Mouse (Mus musculus) MEL (cell line): ENCODE data around the gene Zscan10. TPM values are rescaled to one million over a fixed set of nuclear protein-coding genes. Genes with fewer than 3 reads are reported as not detected.
A peak's percentile ranks its signal among the peaks of the same experiment; 100 is the strongest.

ENCODE experiments used
- DNase-seq: peaks from one replicate; pipeline ENCODE4 v3.0.0; 2011; ENCODE audit warnings: low read depth, low spot score
- H3K27ac ChIP-seq: 2 replicates; pipeline ENCODE4 v1.5.1; 2012; ENCODE audit warnings: low read depth, mild to moderate bottlenecking, control low read depth, low read length, moderate library complexity; ENCODE audit not compliant: control insufficient read depth
- H3K27me3 ChIP-seq, 2 experiments: fragments of 150-350 bp in 1 of 2; sonication (generic) in 1 of 2; 2 replicates each; pipeline ENCODE4 v1.6.1; 2012; ENCODE audit warnings: low read length in 2 of 2, mild to moderate bottlenecking in 2 of 2, improper control_type of control experiment in 1 of 2, moderate library complexity in 1 of 2; ENCODE audit not compliant: insufficient read depth in 2 of 2, control insufficient read depth in 1 of 2
- H3K36me3 ChIP-seq, 2 experiments: 2 replicates each; pipeline ENCODE4 v1.6.1; 2012 to 2014; ENCODE audit warnings: low read length in 2 of 2, improper control_type of control experiment in 1 of 2, inconsistent platforms in 1 of 2, mild to moderate bottlenecking in 1 of 2; ENCODE audit not compliant: insufficient read depth in 2 of 2, control insufficient read depth in 1 of 2
- H3K4me1 ChIP-seq, 2 experiments: fragments of 150-350 bp in 1 of 2; sonication (generic) in 1 of 2; 2 replicates each; pipeline ENCODE4 v1.6.1; 2012; ENCODE audit warnings: low read length in 2 of 2, improper control_type of control experiment in 1 of 2, mild to moderate bottlenecking in 1 of 2; ENCODE audit not compliant: insufficient read depth in 2 of 2, control insufficient read depth in 1 of 2
- H3K4me3 ChIP-seq, 2 experiments: fragments of 150-350 bp in 1 of 2; sonication (generic) in 1 of 2; 2 replicates each; pipeline ENCODE4 v1.5.1; 2012; ENCODE audit warnings: low read depth in 2 of 2, low read length in 2 of 2, mild to moderate bottlenecking in 2 of 2, moderate library complexity in 2 of 2, control low read depth in 1 of 2, improper control_type of control experiment in 1 of 2; ENCODE audit not compliant: control insufficient read depth in 1 of 2, insufficient read depth in 1 of 2
- H3K79me2 ChIP-seq: 2 replicates; pipeline ENCODE4 v1.6.1; 2012; ENCODE audit warnings: mild to moderate bottlenecking, low read length, moderate library complexity; ENCODE audit not compliant: control insufficient read depth, poor library complexity, insufficient read depth
- H3K9ac ChIP-seq: 2 replicates; pipeline ENCODE4 v1.6.1; 2012; ENCODE audit warnings: low read depth, mild to moderate bottlenecking, control low read depth, low read length, moderate library complexity; ENCODE audit not compliant: control insufficient read depth, poor library complexity, severe bottlenecking
- H3K9me3 ChIP-seq: fragments of 150-350 bp; sonication (generic); replicated peaks from 2 replicates; pipeline ENCODE4 v1.6.1; 2012; ENCODE audit warnings: mild to moderate bottlenecking, low read length, improper control_type of control experiment, moderate library complexity; ENCODE audit not compliant: insufficient read depth
- BHLHE40 ChIP-seq: IDR thresholded peaks from 2 replicates; pipeline ENCODE4 v1.6.1; 2012; ENCODE audit warnings: low read depth, mild to moderate bottlenecking, inconsistent platforms, low read length, improper control_type of control experiment, borderline replicate concordance
- CTCF ChIP-seq, 3 experiments: IDR thresholded peaks in 2 of 3; conservative IDR thresholded peaks in 1 of 3; 2 replicates each; pipeline ENCODE4 v1.5.1; 2011 to 2012; ENCODE audit warnings: low read length in 3 of 3, low read depth in 2 of 3, mild to moderate bottlenecking in 2 of 3, improper control_type of control experiment in 1 of 3, inconsistent platforms in 1 of 3, mixed read lengths in 1 of 3, moderate library complexity in 1 of 3; ENCODE audit not compliant: control insufficient read depth in 1 of 3, insufficient read depth in 1 of 3, poor library complexity in 1 of 3, severe bottlenecking in 1 of 3
- E2F4 ChIP-seq: IDR thresholded peaks from 2 replicates; pipeline ENCODE4 v1.6.1; 2011; ENCODE audit warnings: low read depth, low read length, improper control_type of control experiment, borderline replicate concordance
- EP300 ChIP-seq, 2 experiments: IDR thresholded peaks; 2 replicates each; pipeline ENCODE4 v1.6.1; 2011; ENCODE audit warnings: improper control_type of control experiment in 2 of 2, low read length in 2 of 2, low read depth in 1 of 2, mild to moderate bottlenecking in 1 of 2
- ETS1 ChIP-seq: IDR thresholded peaks from 2 replicates; pipeline ENCODE4 v1.6.1; 2012; ENCODE audit warnings: low read depth, mild to moderate bottlenecking, inconsistent platforms, low read length, improper control_type of control experiment, moderate library complexity
- GABPA ChIP-seq: IDR thresholded peaks from 2 replicates; pipeline ENCODE4 v1.6.1; 2012; ENCODE audit warnings: low read depth, mild to moderate bottlenecking, inconsistent platforms, low read length, improper control_type of control experiment, moderate library complexity
- HCFC1 ChIP-seq: IDR thresholded peaks from 2 replicates; pipeline ENCODE4 v1.6.1; 2012; ENCODE audit warnings: low read depth, mild to moderate bottlenecking, inconsistent platforms, low read length, improper control_type of control experiment, moderate library complexity
- JUND ChIP-seq: IDR thresholded peaks from 2 replicates; pipeline ENCODE4 v1.6.1; 2011; ENCODE audit warnings: low read depth, mild to moderate bottlenecking, improper control_type of control experiment, low read length
- MAFK ChIP-seq: IDR thresholded peaks from 2 replicates; pipeline ENCODE4 v1.6.1; 2011; ENCODE audit warnings: low read depth, mild to moderate bottlenecking, low read length, improper control_type of control experiment, borderline replicate concordance
- MAX ChIP-seq: IDR thresholded peaks from 2 replicates; pipeline ENCODE4 v1.6.1; 2011; ENCODE audit warnings: low read length, improper control_type of control experiment
- MAZ ChIP-seq: IDR thresholded peaks from 2 replicates; pipeline ENCODE4 v1.6.1; 2012; ENCODE audit warnings: low read depth, mild to moderate bottlenecking, inconsistent platforms, low read length, improper control_type of control experiment
- MEF2A ChIP-seq: IDR thresholded peaks from 2 replicates; pipeline ENCODE4 v1.6.1; 2014; ENCODE audit warnings: low read depth, mild to moderate bottlenecking, inconsistent platforms, low read length, improper control_type of control experiment; ENCODE audit not compliant: poor library complexity, insufficient replicate concordance, severe bottlenecking; ENCODE audit errors: extremely low read depth
- MXI1 ChIP-seq: IDR thresholded peaks from 2 replicates; pipeline ENCODE4 v1.6.1; 2011; ENCODE audit warnings: mild to moderate bottlenecking, low read depth, low read length, improper control_type of control experiment
- MYB ChIP-seq: IDR thresholded peaks from 2 replicates; pipeline ENCODE4 v1.6.1; 2011; ENCODE audit warnings: mild to moderate bottlenecking, low read depth, low read length, improper control_type of control experiment
- MYC ChIP-seq: IDR thresholded peaks from 2 replicates; pipeline ENCODE4 v1.6.1; 2011; ENCODE audit warnings: low read depth, mild to moderate bottlenecking, low read length, improper control_type of control experiment, moderate library complexity
- NELFE ChIP-seq: IDR thresholded peaks from 2 replicates; pipeline ENCODE4 v1.6.1; 2011; ENCODE audit warnings: low read depth, low read length, improper control_type of control experiment
- NRF1 ChIP-seq: IDR thresholded peaks from 2 replicates; pipeline ENCODE4 v1.6.1; 2014; ENCODE audit warnings: low read depth, mild to moderate bottlenecking, inconsistent platforms, low read length, improper control_type of control experiment, moderate library complexity; ENCODE audit not compliant: poor library complexity, insufficient read depth, severe bottlenecking
- POLR2AphosphoS5 ChIP-seq: IDR thresholded peaks from 2 replicates; pipeline ENCODE4 v1.6.1; 2012; ENCODE audit warnings: low read depth, borderline replicate concordance, mild to moderate bottlenecking, inconsistent platforms, low read length, moderate library complexity, mixed read lengths
- RAD21 ChIP-seq: IDR thresholded peaks from 2 replicates; pipeline ENCODE4 v1.6.1; 2011; ENCODE audit warnings: mild to moderate bottlenecking, low read depth, low read length, improper control_type of control experiment
- SMC3 ChIP-seq: IDR thresholded peaks from 2 replicates; pipeline ENCODE4 v1.6.1; 2011; ENCODE audit warnings: low read depth, low read length, improper control_type of control experiment
- TAL1 ChIP-seq: IDR thresholded peaks from 2 replicates; pipeline ENCODE4 v1.6.1; 2012; ENCODE audit warnings: mild to moderate bottlenecking, inconsistent platforms, low read length, moderate library complexity, mixed read lengths
- UBTF ChIP-seq: IDR thresholded peaks from 2 replicates; pipeline ENCODE4 v1.6.1; 2012; ENCODE audit warnings: low read depth, mild to moderate bottlenecking, inconsistent platforms, low read length, improper control_type of control experiment, moderate library complexity, borderline replicate concordance; ENCODE audit not compliant: insufficient read depth
- USF1 ChIP-seq: IDR thresholded peaks from 2 replicates; pipeline ENCODE4 v1.6.1; 2014; ENCODE audit warnings: low read depth, mild to moderate bottlenecking, inconsistent platforms, low read length, improper control_type of control experiment, moderate library complexity
- USF2 ChIP-seq, 2 experiments: IDR thresholded peaks; 2 replicates each; pipeline ENCODE4 v1.6.1; 2011 to 2012; ENCODE audit warnings: improper control_type of control experiment in 2 of 2, low read length in 2 of 2, borderline replicate concordance in 1 of 2, inconsistent platforms in 1 of 2, low read depth in 1 of 2, mild to moderate bottlenecking in 1 of 2; ENCODE audit not compliant: insufficient read depth in 1 of 2
- ZC3H11A ChIP-seq: IDR thresholded peaks from 2 replicates; pipeline ENCODE4 v1.6.1; 2012; ENCODE audit warnings: low read depth, mild to moderate bottlenecking, inconsistent platforms, low read length, improper control_type of control experiment
- ZKSCAN1 ChIP-seq: IDR thresholded peaks from 2 replicates; pipeline ENCODE4 v1.6.1; 2012; ENCODE audit warnings: low read depth, mild to moderate bottlenecking, inconsistent platforms, low read length, improper control_type of control experiment, moderate library complexity
- ZMIZ1 ChIP-seq: IDR thresholded peaks from 2 replicates; pipeline ENCODE4 v1.6.1; 2012; ENCODE audit warnings: low read depth, mild to moderate bottlenecking, inconsistent platforms, low read length, improper control_type of control experiment, moderate library complexity
- polyA plus RNA-seq, 2 experiments: library from polyadenylated mRNA; stranded (reverse) in 1 of 2; unstranded in 1 of 2; fragments of >175 nt in 1 of 2; fragments of >200 nt in 1 of 2; gene quantifications; 2 replicates each; pipeline versions ENCODE4 v1.2.1 to v1.2.4; 2012; ENCODE audit warnings: low replicate concordance in 2 of 2, low read depth in 1 of 2; ENCODE audit not compliant: insufficient read length in 2 of 2, insufficient read depth in 1 of 2, missing spikeins in 1 of 2
- total RNA-seq: library from RNA; depleted of rRNA; stranded (reverse); fragments of 300-350 nt; gene quantifications from 2 replicates; pipeline ENCODE4 v1.2.3, GENCODE M21; 2012

Gene Zscan10
- total and polyA plus RNA-seq, 3 experiments = 0.08 TPM; not detected in 2

DNA sequence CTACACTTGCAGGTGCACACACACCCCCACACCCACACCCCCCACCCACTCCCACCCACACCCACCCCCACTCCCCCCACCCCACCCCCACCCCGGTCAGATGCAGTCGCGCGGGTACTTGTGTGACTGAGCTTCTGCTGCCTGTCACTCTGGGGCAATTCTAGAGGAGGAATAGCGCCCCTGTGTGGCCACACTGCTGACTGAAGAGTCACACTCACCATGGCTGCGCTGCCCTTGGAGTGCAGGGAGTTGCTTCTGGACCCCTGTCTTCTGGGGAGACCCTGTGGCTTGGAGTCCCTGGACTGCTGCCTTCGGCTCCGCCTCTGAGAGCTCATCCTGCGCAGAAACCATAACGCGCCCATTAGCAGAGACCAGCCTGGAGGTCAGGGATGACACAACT, 40.9 kb upstream of the Zscan10 start:
- H3K36me3 ChIP-seq = peaks cover 0 to 2% of the 10 kb centered on the region in 2 experiments; a peak in 1 of 4 replicates
- peaks cover 6% of the 10 kb centered on the region; the same call in 1 of the 2 replicates for H3K79me2 ChIP-seq
- peak; percentile 69 for DNase-seq
- H3K4me1 ChIP-seq = peaks cover 1% of the 10 kb centered on the region in 2 experiments; a peak in 2 of 4 replicates
- H3K27ac ChIP-seq = no peak overlapping the region
- no peak overlapping the region for H3K9ac ChIP-seq
- H3K27me3 ChIP-seq = no peaks in the 10 kb centered on the region
- no peaks in the 10 kb centered on the region for H3K9me3 ChIP-seq
- TF ChIP-seq NRF1 (no peak), RAD21 (peak; percentile 59), ZC3H11A (peak; percentile 30; the same call in 1 of the 2 replicates), SMC3 (peak; percentile 61), ETS1 (no peak), CTCF (IDR thresholded peaks at IDR 0.05 in 2 of 3, conservative IDR thresholded peaks at IDR 0.05 in 1 of 3; ENCODE audit: control insufficient read depth in 1 of 3, insufficient read depth in 1 of 3, low read depth in 2 of 3, low read length in 3 of 3, poor library complexity in 1 of 3, severe bottlenecking in 1 of 3) (peak; percentile 45 to 83 (median 69))
- H3K4me3 ChIP-seq = no peak overlapping the region

DNA sequence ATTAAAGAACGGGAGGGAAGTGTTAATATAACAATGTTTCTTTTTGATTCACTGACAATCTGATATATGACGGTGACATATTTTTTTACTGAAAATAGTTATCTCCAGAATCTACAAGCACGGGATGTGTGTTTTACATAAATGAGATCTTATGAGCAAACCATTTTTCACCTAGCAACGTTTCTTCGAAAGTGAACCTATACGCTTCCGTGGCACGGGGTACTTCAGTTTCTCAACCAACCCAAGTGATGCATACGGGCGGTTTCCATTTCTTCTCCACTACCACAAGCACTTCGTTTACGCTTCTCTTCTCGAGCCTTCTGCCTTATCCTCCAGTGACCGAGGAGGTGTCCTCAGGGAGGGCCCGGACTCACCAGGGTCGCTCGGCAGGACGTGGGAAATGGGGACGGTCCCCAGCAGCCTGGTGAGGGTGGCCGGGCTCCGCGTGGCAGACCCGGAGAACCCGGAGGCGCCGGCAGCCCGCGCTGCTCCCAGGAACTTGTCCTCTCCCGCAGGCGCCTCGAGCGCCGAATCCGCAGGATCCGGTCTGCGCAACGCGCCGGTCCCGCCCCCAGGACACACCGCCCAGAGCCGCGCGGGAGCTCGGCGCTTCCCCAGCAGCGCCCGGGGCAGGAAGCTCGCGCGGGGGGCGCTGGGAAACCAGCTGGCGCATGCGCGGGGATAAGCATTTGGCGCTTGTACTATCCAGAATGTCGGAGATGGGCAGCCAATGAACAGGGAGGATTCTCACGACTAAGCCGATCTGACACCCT, 36.9 kb upstream of the Zscan10 start, which contains the start of gene Zfp213:
Gene Zfp213 (minus strand): TSS at position 644 of the 773 bp plus-strand sequence.
- H3K9ac ChIP-seq = peak within 1 kb of the TSS; percentile 86
- no peaks in the 10 kb centered on the region for H3K9me3 ChIP-seq
- H3K4me3 ChIP-seq = peak within 1 kb of the TSS; percentile 83 to 91
- H3K79me2 ChIP-seq = peaks cover 6% of the 10 kb centered on the region; the same call in 1 of the 2 replicates
- peaks cover 0 to 8% of the 10 kb centered on the region in 2 experiments; a peak in 1 of 4 replicates for H3K36me3 ChIP-seq
- peak; percentile 97 for DNase-seq
- H3K27me3 ChIP-seq = no peaks in the 10 kb centered on the region
- peaks cover 2 to 7% of the 10 kb centered on the region in 2 experiments; a peak in 2 of 4 replicates for H3K4me1 ChIP-seq
- peak within 1 kb of the TSS; percentile 84 for H3K27ac ChIP-seq
- no peak for TF ChIP-seq E2F4
- no peak for TF ChIP-seq TAL1
- peak; percentile 20; the same call in 1 of the 2 replicates for TF ChIP-seq MYC
- no peak for TF ChIP-seq ZMIZ1
- TF ChIP-seq USF1 = no peak
- TF ChIP-seq MEF2A = no peak
- no peak for TF ChIP-seq GABPA
- TF ChIP-seq NRF1 = peak; percentile 96
- TF ChIP-seq MAZ = no peak
- TF ChIP-seq MAFK = no peak
- no peak; the same call in 1 of the 2 replicates for TF ChIP-seq MAX
- TF ChIP-seq NELFE = peak; percentile 86
- peak; percentile 65 for TF ChIP-seq MXI1
- TF ChIP-seq JUND = no peak
- no peak for TF ChIP-seq USF2 (IDR thresholded peaks at IDR 0.05; ENCODE audit: borderline replicate concordance in 1 of 2, insufficient read depth in 1 of 2, low read depth in 1 of 2, low read length in 2 of 2)
- TF ChIP-seq UBTF = no peak
- no peak for TF ChIP-seq ZC3H11A
- no peak for TF ChIP-seq MYB
- TF ChIP-seq SMC3 = no peak
- TF ChIP-seq POLR2AphosphoS5 = no peak
- TF ChIP-seq ZKSCAN1 = no peak
- peak; percentile 76; the same call in 1 of the 2 replicates for TF ChIP-seq BHLHE40
- TF ChIP-seq HCFC1 = peak; percentile 87
- TF ChIP-seq EP300 (IDR thresholded peaks at IDR 0.05; ENCODE audit: low read depth in 1 of 2, low read length in 2 of 2) = 0 out of 4 replicates have a peak, but pooled peaks of 1 of the 2 experiments have one; percentile 39
